Mouse (Mus musculus): ENCODE measurements at regions not wholly inside any gene's neighbourhood (a gene's known extent, or its start where the extent isn't known, plus 50 kb on each side); places are given as distances from the start of the nearest gene placed in this dataset.

GRCm38 (mm10) chr8:96290740-96291139 lies 402.4 kb upstream of the Got2 start:
- no peak for TF ChIP-seq CTCF (conservative IDR thresholded peaks at IDR 0.05; ENCODE audit: insufficient read depth, insufficient read length, low read depth, low read length)
- TF ChIP-seq POLR2A (IDR thresholded peaks at IDR 0.05; ENCODE audit: low read depth, low read length) = no peak

All from kidney, adult 2 months (tissue).